Mouse (Mus musculus): ENCODE data around the gene Gm28374.
A peak's percentile ranks its signal among the peaks of the same experiment; 100 is the strongest.

DNA sequence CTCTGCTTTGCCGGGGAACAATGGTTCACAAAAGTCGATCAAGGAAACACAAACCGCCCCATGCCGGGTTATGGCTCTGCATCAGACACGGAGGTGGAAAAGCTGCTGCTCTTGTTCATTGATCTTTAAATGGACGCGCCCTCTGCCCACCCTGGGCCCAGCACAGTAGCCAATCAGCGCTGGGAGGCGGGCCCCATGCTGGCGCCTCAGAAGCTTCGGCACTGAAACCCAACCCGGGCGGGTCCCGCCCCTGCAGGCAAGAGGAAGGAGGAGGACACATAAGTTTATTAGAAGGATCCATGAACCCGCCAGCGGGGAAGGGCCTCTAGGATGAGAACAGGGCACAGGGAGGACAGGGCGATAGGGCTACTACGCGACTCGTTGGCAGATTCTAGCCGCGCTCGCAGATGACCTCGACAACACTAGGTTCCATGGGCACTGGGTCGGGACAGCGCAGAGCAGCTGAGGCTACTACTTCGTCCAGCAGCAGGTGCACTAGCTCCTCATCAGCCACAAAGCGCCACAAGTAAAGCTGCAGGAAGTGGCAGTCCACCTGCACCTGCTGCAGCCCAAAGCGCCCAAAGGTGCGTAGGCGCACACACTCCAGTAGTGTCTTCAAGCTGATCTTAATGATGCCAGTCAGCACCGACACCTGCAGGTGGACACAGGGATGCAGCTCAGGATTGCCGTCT lies 14.2 kb downstream of the Gm28374 start, which contains the start of gene Tm7sf2:
- peak; percentile 70 for TF ChIP-seq POLR2A (IDR thresholded peaks at IDR 0.05; ENCODE audit: low read depth, low read length)
- TF ChIP-seq CTCF (IDR thresholded peaks at IDR 0.05; ENCODE audit: borderline replicate concordance, insufficient read depth, low read length), result no peak
